Mouse (Mus musculus) MEL (cell line): ENCODE measurements around the gene Zbtb34. TPM values are rescaled to one million over a fixed set of nuclear protein-coding genes. Genes with fewer than 3 reads are reported as not detected.
A peak's percentile ranks its signal among the peaks of the same experiment; 100 is the strongest.

Experiments used
- DNase-seq: peaks from one replicate; pipeline ENCODE4 v3.0.0; 2011; ENCODE audit warnings: low read depth, low spot score
- H3K27ac ChIP-seq: 2 replicates; pipeline ENCODE4 v1.5.1; 2012; ENCODE audit warnings: low read depth, mild to moderate bottlenecking, control low read depth, low read length, moderate library complexity; ENCODE audit not compliant: control insufficient read depth
- H3K27me3 ChIP-seq, 2 experiments: fragments of 150-350 bp in 1 of 2; sonication (generic) in 1 of 2; 2 replicates each; pipeline ENCODE4 v1.6.1; 2012; ENCODE audit warnings: low read length in 2 of 2, mild to moderate bottlenecking in 2 of 2, improper control_type of control experiment in 1 of 2, moderate library complexity in 1 of 2; ENCODE audit not compliant: insufficient read depth in 2 of 2, control insufficient read depth in 1 of 2
- H3K36me3 ChIP-seq, 2 experiments: 2 replicates each; pipeline ENCODE4 v1.6.1; 2012 to 2014; ENCODE audit warnings: low read length in 2 of 2, improper control_type of control experiment in 1 of 2, inconsistent platforms in 1 of 2, mild to moderate bottlenecking in 1 of 2; ENCODE audit not compliant: insufficient read depth in 2 of 2, control insufficient read depth in 1 of 2
- H3K4me1 ChIP-seq, 2 experiments: fragments of 150-350 bp in 1 of 2; sonication (generic) in 1 of 2; 2 replicates each; pipeline ENCODE4 v1.6.1; 2012; ENCODE audit warnings: low read length in 2 of 2, improper control_type of control experiment in 1 of 2, mild to moderate bottlenecking in 1 of 2; ENCODE audit not compliant: insufficient read depth in 2 of 2, control insufficient read depth in 1 of 2
- H3K4me3 ChIP-seq, 2 experiments: fragments of 150-350 bp in 1 of 2; sonication (generic) in 1 of 2; 2 replicates each; pipeline ENCODE4 v1.5.1; 2012; ENCODE audit warnings: low read depth in 2 of 2, low read length in 2 of 2, mild to moderate bottlenecking in 2 of 2, moderate library complexity in 2 of 2, control low read depth in 1 of 2, improper control_type of control experiment in 1 of 2; ENCODE audit not compliant: control insufficient read depth in 1 of 2, insufficient read depth in 1 of 2
- H3K79me2 ChIP-seq: 2 replicates; pipeline ENCODE4 v1.6.1; 2012; ENCODE audit warnings: mild to moderate bottlenecking, low read length, moderate library complexity; ENCODE audit not compliant: control insufficient read depth, poor library complexity, insufficient read depth
- H3K9ac ChIP-seq: 2 replicates; pipeline ENCODE4 v1.6.1; 2012; ENCODE audit warnings: low read depth, mild to moderate bottlenecking, control low read depth, low read length, moderate library complexity; ENCODE audit not compliant: control insufficient read depth, poor library complexity, severe bottlenecking
- H3K9me3 ChIP-seq: fragments of 150-350 bp; sonication (generic); replicated peaks from 2 replicates; pipeline ENCODE4 v1.6.1; 2012; ENCODE audit warnings: mild to moderate bottlenecking, low read length, improper control_type of control experiment, moderate library complexity; ENCODE audit not compliant: insufficient read depth
- CHD2 ChIP-seq: IDR thresholded peaks from 2 replicates; pipeline ENCODE4 v1.6.1; 2011; ENCODE audit warnings: low read length, improper control_type of control experiment
- EP300 ChIP-seq, 2 experiments: IDR thresholded peaks; 2 replicates each; pipeline ENCODE4 v1.6.1; 2011; ENCODE audit warnings: improper control_type of control experiment in 2 of 2, low read length in 2 of 2, low read depth in 1 of 2, mild to moderate bottlenecking in 1 of 2
- ETS1 ChIP-seq: IDR thresholded peaks from 2 replicates; pipeline ENCODE4 v1.6.1; 2012; ENCODE audit warnings: low read depth, mild to moderate bottlenecking, inconsistent platforms, low read length, improper control_type of control experiment, moderate library complexity
- GABPA ChIP-seq: IDR thresholded peaks from 2 replicates; pipeline ENCODE4 v1.6.1; 2012; ENCODE audit warnings: low read depth, mild to moderate bottlenecking, inconsistent platforms, low read length, improper control_type of control experiment, moderate library complexity
- HCFC1 ChIP-seq: IDR thresholded peaks from 2 replicates; pipeline ENCODE4 v1.6.1; 2012; ENCODE audit warnings: low read depth, mild to moderate bottlenecking, inconsistent platforms, low read length, improper control_type of control experiment, moderate library complexity
- KAT2A ChIP-seq: conservative IDR thresholded peaks from 2 replicates; pipeline ENCODE4 v1.6.1; 2012; ENCODE audit warnings: low read depth, low read length, improper control_type of control experiment, inconsistent platforms
- MAFK ChIP-seq: IDR thresholded peaks from 2 replicates; pipeline ENCODE4 v1.6.1; 2011; ENCODE audit warnings: low read depth, mild to moderate bottlenecking, low read length, improper control_type of control experiment, borderline replicate concordance
- MEF2A ChIP-seq: IDR thresholded peaks from 2 replicates; pipeline ENCODE4 v1.6.1; 2014; ENCODE audit warnings: low read depth, mild to moderate bottlenecking, inconsistent platforms, low read length, improper control_type of control experiment; ENCODE audit not compliant: poor library complexity, insufficient replicate concordance, severe bottlenecking; ENCODE audit errors: extremely low read depth
- MXI1 ChIP-seq: IDR thresholded peaks from 2 replicates; pipeline ENCODE4 v1.6.1; 2011; ENCODE audit warnings: mild to moderate bottlenecking, low read depth, low read length, improper control_type of control experiment
- MYB ChIP-seq: IDR thresholded peaks from 2 replicates; pipeline ENCODE4 v1.6.1; 2011; ENCODE audit warnings: mild to moderate bottlenecking, low read depth, low read length, improper control_type of control experiment
- NELFE ChIP-seq: IDR thresholded peaks from 2 replicates; pipeline ENCODE4 v1.6.1; 2011; ENCODE audit warnings: low read depth, low read length, improper control_type of control experiment
- POLR2A ChIP-seq, 2 experiments: IDR thresholded peaks; 2 replicates each; pipeline ENCODE4 v1.6.1; 2011 to 2012; ENCODE audit warnings: low read length in 2 of 2, mild to moderate bottlenecking in 2 of 2, control low read depth in 1 of 2, improper control_type of control experiment in 1 of 2, low read depth in 1 of 2, moderate library complexity in 1 of 2; ENCODE audit not compliant: control insufficient read depth in 1 of 2, insufficient read depth in 1 of 2, poor library complexity in 1 of 2
- POLR2AphosphoS5 ChIP-seq: IDR thresholded peaks from 2 replicates; pipeline ENCODE4 v1.6.1; 2012; ENCODE audit warnings: low read depth, borderline replicate concordance, mild to moderate bottlenecking, inconsistent platforms, low read length, moderate library complexity, mixed read lengths
- TCF12 ChIP-seq: IDR thresholded peaks from 2 replicates; pipeline ENCODE4 v1.6.1; 2014; ENCODE audit warnings: low read depth, mild to moderate bottlenecking, inconsistent platforms, low read length, improper control_type of control experiment, moderate library complexity
- ZKSCAN1 ChIP-seq: IDR thresholded peaks from 2 replicates; pipeline ENCODE4 v1.6.1; 2012; ENCODE audit warnings: low read depth, mild to moderate bottlenecking, inconsistent platforms, low read length, improper control_type of control experiment, moderate library complexity
- ZMIZ1 ChIP-seq: IDR thresholded peaks from 2 replicates; pipeline ENCODE4 v1.6.1; 2012; ENCODE audit warnings: low read depth, mild to moderate bottlenecking, inconsistent platforms, low read length, improper control_type of control experiment, moderate library complexity
- polyA plus RNA-seq, 2 experiments: library from polyadenylated mRNA; stranded (reverse) in 1 of 2; unstranded in 1 of 2; fragments of >175 nt in 1 of 2; fragments of >200 nt in 1 of 2; gene quantifications; 2 replicates each; pipeline versions ENCODE4 v1.2.1 to v1.2.4; 2012; ENCODE audit warnings: low replicate concordance in 2 of 2, low read depth in 1 of 2; ENCODE audit not compliant: insufficient read length in 2 of 2, insufficient read depth in 1 of 2, missing spikeins in 1 of 2
- total RNA-seq: library from RNA; depleted of rRNA; stranded (reverse); fragments of 300-350 nt; gene quantifications from 2 replicates; pipeline ENCODE4 v1.2.3, GENCODE M21; 2012

Gene Zbtb34
- total and polyA plus RNA-seq, 3 experiments: 9.6 to 10.1 TPM; not detected in 1

DNA sequence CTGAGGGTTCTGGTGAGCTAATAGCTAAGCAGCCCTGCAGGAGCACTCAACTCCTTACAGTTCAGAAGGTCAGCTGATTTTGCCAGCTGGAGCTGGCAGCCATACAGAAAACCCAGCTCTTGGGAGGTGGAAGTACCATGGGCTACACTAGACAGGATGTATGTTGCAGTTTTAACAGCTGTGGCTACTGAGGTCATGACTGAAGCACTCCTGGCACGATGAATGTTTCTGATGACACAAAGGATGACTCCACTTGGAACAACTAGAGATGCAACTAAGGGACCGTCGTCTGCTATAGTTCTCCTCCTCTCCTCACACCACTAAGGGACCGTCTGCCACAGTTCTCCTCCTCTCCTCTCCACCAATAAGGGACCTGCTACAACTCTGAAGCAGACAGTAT, 34.8 kb upstream of the Zbtb34 start:
- no peak overlapping the region for H3K9ac ChIP-seq

DNA sequence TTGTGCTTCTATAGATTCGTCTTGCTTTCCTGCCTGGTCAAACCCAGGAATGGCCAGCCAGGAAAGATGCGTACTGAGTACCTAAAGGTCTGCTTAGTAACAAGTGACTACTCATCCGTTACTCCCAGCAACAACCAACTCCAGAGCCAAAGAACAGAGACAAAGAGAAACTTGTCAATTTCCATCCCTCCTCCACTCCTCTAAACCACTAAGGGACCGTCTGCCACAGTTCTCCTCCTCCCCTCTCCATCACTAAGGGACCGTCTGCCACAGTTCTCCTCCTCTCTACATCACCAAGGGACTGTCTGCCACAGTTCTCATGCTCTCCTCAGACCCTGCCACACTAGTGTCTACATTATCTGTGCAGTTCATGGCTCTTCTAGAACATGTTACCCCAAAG, 34.1 kb upstream of the Zbtb34 start:
- Histone ChIP-seq H3K27ac (no peak overlapping the region), H3K4me1 (peaks cover 4 to 10% of the 10 kb centered on the region in 2 experiments), H3K27me3 (no peaks in the 10 kb centered on the region), H3K9me3 (no peaks in the 10 kb centered on the region), H3K36me3 (peaks cover 0 to 20% of the 10 kb centered on the region in 2 experiments), H3K9ac (no peak overlapping the region), H3K4me3 (no peak overlapping the region), H3K79me2 (peaks cover 36% of the 10 kb centered on the region)
- DNase-seq: no peak
- no peak for TF ChIP-seq HCFC1
- no peak for TF ChIP-seq KAT2A
- TF ChIP-seq NELFE: no peak
- TF ChIP-seq MYB: no peak
- no peak for TF ChIP-seq POLR2A (IDR thresholded peaks at IDR 0.05; ENCODE audit: control insufficient read depth in 1 of 2, insufficient read depth in 1 of 2, low read depth in 1 of 2, low read length in 2 of 2, poor library complexity in 1 of 2)
- TF ChIP-seq TCF12: no peak
- TF ChIP-seq ZMIZ1: no peak
- no peak for TF ChIP-seq MAFK
- TF ChIP-seq POLR2AphosphoS5: no peak
- no peak for TF ChIP-seq MEF2A
- no peak for TF ChIP-seq MXI1
- TF ChIP-seq CHD2: no peak
- no peak for TF ChIP-seq ZKSCAN1
- TF ChIP-seq GABPA: no peak
- TF ChIP-seq EP300 (IDR thresholded peaks at IDR 0.05; ENCODE audit: low read depth in 1 of 2, low read length in 2 of 2): no peak

More for the DNA sequence above, 34.8 kb upstream of the Zbtb34 start:
- DNase-seq: no peak
- Histone ChIP-seq H3K27ac (no peak overlapping the region), H3K36me3 (peaks cover 0 to 13% of the 10 kb centered on the region in 2 experiments), H3K4me1 (peaks cover 0 to 6% of the 10 kb centered on the region in 2 experiments; a peak in 1 of 4 replicates), H3K4me3 (no peak overlapping the region), H3K27me3 (no peaks in the 10 kb centered on the region), H3K9me3 (no peaks in the 10 kb centered on the region), H3K79me2 (peaks cover 36% of the 10 kb centered on the region)
- TF ChIP-seq KAT2A: no peak
- no peak for TF ChIP-seq POLR2A (IDR thresholded peaks at IDR 0.05; ENCODE audit: control insufficient read depth in 1 of 2, insufficient read depth in 1 of 2, low read depth in 1 of 2, low read length in 2 of 2, poor library complexity in 1 of 2)
- no peak for TF ChIP-seq MEF2A
- 0 out of 2 replicates have a peak, but pooled peaks have one; percentile 29 for TF ChIP-seq ETS1
